Mouse (Mus musculus) forebrain, embryonic 14.5 days (tissue): ENCODE measurements at regions not wholly inside any gene's neighbourhood (a gene's known extent, or its start where the extent isn't known, plus 50 kb on each side); places are given as distances from the start of the nearest gene placed in this dataset.

ENCODE experiments used
- ATAC-seq: fragments of 200-750 bp; cut with Nextera tagmentation; 2 replicates; pipeline ENCODE4 v1.8.0; 2017; ENCODE audit warnings: mild to moderate bottlenecking, moderate library complexity
- DNase-seq: peaks from one replicate; pipeline ENCODE4 v3.0.0-alpha.2; 2015; ENCODE audit warnings: low spot score
- H3K27ac ChIP-seq: fragments of 300-500 bp; sonication (generic); 2 replicates; pipeline ENCODE4 v1.5.1; 2014; ENCODE audit warnings: low read depth, mild to moderate bottlenecking, control low read depth, low read length, moderate library complexity
- H3K27me3 ChIP-seq: fragments of 300-500 bp; sonication (generic); replicated peaks from 2 replicates; pipeline ENCODE4 v1.6.1; 2014; ENCODE audit warnings: low read length, control low read depth, mixed read lengths; ENCODE audit not compliant: control insufficient read depth, insufficient read depth
- H3K36me3 ChIP-seq: fragments of 300-500 bp; sonication (generic); 2 replicates; pipeline ENCODE4 v1.6.1; 2014; ENCODE audit warnings: low read length, control low read depth; ENCODE audit not compliant: control insufficient read depth, insufficient read depth
- H3K4me1 ChIP-seq: fragments of 300-500 bp; sonication (generic); 2 replicates; pipeline ENCODE4 v1.6.1; 2014; ENCODE audit warnings: antibody characterized with exemption, low read length, control low read depth; ENCODE audit not compliant: control insufficient read depth, insufficient read depth
- H3K4me2 ChIP-seq: fragments of 300-500 bp; sonication (generic); 2 replicates; pipeline ENCODE4 v1.6.1; 2014; ENCODE audit warnings: mild to moderate bottlenecking, control low read depth, low read length
- H3K4me3 ChIP-seq: fragments of 300-500 bp; sonication (generic); 2 replicates; pipeline ENCODE4 v1.5.1; 2014; ENCODE audit warnings: low read depth, low read length, control low read depth
- H3K9ac ChIP-seq: fragments of 300-500 bp; sonication (generic); 2 replicates; pipeline ENCODE4 v1.6.1; 2014; ENCODE audit warnings: mild to moderate bottlenecking, low read length, control low read depth, moderate library complexity
- H3K9me3 ChIP-seq: fragments of 300-500 bp; sonication (generic); replicated peaks from 2 replicates; pipeline ENCODE4 v1.6.1; 2016; ENCODE audit warnings: low read length, control low read depth, mixed read lengths; ENCODE audit not compliant: control insufficient read depth
- WGBS: fragments of 180-500 bp; shearing (Covaris S2); extraction: QIAGEN DNeasy Blood & Tissue Kit; methylation state at CpG from one replicate; pipeline ENCODE4 v1.1.7; 2014; 5-methylcytosine and 5-hydroxymethylcytosine counted together

GRCm38 (mm10) chr12:70543299-70543698 is 90.4 kb downstream of the Tmx1 start:
- WGBS, result 27% methylated on average over 5 of the region's 5 CpGs
- Histone ChIP-seq H3K36me3 (no peaks in the 10 kb centered on the region), H3K4me3 (no peak overlapping the region), H3K27ac (no peak overlapping the region), H3K4me2 (no peak overlapping the region), H3K9me3 (no peaks in the 10 kb centered on the region), H3K27me3 (no peaks in the 10 kb centered on the region), H3K9ac (no peak overlapping the region), H3K4me1 (peaks cover 8% of the 10 kb centered on the region)
- ATAC-seq (no peak), DNase-seq (no peak)

- Histone ChIP-seq H3K4me1 (peaks cover 8% of the 10 kb centered on the region), H3K9me3 (no peaks in the 10 kb centered on the region), H3K9ac (no peak overlapping the region), H3K27ac (no peak overlapping the region), H3K36me3 (no peaks in the 10 kb centered on the region), H3K4me3 (no peak overlapping the region), H3K27me3 (no peaks in the 10 kb centered on the region), H3K4me2 (no peak overlapping the region)
- 32% methylated on average over 12 of the region's 12 CpGs for WGBS
- DNase-seq (no peak), ATAC-seq (no peak)
These were observed 91.4 kb downstream of the Tmx1 start for GRCm38 (mm10) chr12:70544326-70544725.

GRCm38 (mm10) chr12:70544850-70545510 is 92.1 kb downstream of the Tmx1 start:
- ATAC-seq (no peak), DNase-seq (no peak)
- H3K4me2 ChIP-seq, result no peak overlapping the region
- no peak overlapping the region for H3K4me3 ChIP-seq
- 68% methylated on average over 7 of the region's 7 CpGs for WGBS
- no peaks in the 10 kb centered on the region for H3K27me3 ChIP-seq
- no peak overlapping the region for H3K9ac ChIP-seq
- no peak overlapping the region for H3K27ac ChIP-seq
- H3K9me3 ChIP-seq, result no peaks in the 10 kb centered on the region
- peaks cover 8% of the 10 kb centered on the region for H3K4me1 ChIP-seq
- no peaks in the 10 kb centered on the region for H3K36me3 ChIP-seq

- 76% methylated on average over 6 of the region's 6 CpGs for WGBS
- Histone ChIP-seq H3K9me3 (no peaks in the 10 kb centered on the region), H3K27me3 (no peaks in the 10 kb centered on the region), H3K36me3 (no peaks in the 10 kb centered on the region), H3K9ac (no peak overlapping the region), H3K4me3 (no peak overlapping the region), H3K4me1 (peaks cover 8% of the 10 kb centered on the region), H3K4me2 (no peak overlapping the region), H3K27ac (no peak overlapping the region)
- ATAC-seq (no peak), DNase-seq (no peak)
These were observed 94.3 kb downstream of the Tmx1 start for GRCm38 (mm10) chr12:70547199-70547598.

- no peak overlapping the region for H3K4me3 ChIP-seq
- no peak overlapping the region for H3K27ac ChIP-seq
- H3K4me1 ChIP-seq, result no peaks in the 10 kb centered on the region
- H3K9me3 ChIP-seq, result no peaks in the 10 kb centered on the region
- no peak overlapping the region for H3K9ac ChIP-seq
- WGBS, result 68% methylated on average over 9 of the region's 9 CpGs
- no peak overlapping the region for H3K4me2 ChIP-seq
- H3K27me3 ChIP-seq, result no peaks in the 10 kb centered on the region
- ATAC-seq (no peak), DNase-seq (no peak)
- H3K36me3 ChIP-seq, result no peaks in the 10 kb centered on the region
These were observed 96.4 kb downstream of the Tmx1 start for GRCm38 (mm10) chr12:70549296-70549695.

- WGBS, result 29% methylated on average over 6 of the region's 6 CpGs
- Histone ChIP-seq H3K4me2 (no peak overlapping the region), H3K4me3 (no peak overlapping the region)
These were observed 101.0 kb downstream of the Tmx1 start for GRCm38 (mm10) chr12:70553866-70554265.

GRCm38 (mm10) chr12:70554586-70554985 is 101.7 kb downstream of the Tmx1 start:
- Histone ChIP-seq H3K9me3 (no peaks in the 10 kb centered on the region), H3K27ac (no peak overlapping the region), H3K9ac (no peak overlapping the region), H3K4me3 (no peak overlapping the region), H3K4me2 (no peak overlapping the region), H3K27me3 (no peaks in the 10 kb centered on the region), H3K4me1 (0 out of 2 replicates have a peak, but pooled peaks cover 6% of the 10 kb centered on the region), H3K36me3 (no peaks in the 10 kb centered on the region)
- WGBS, result 14% methylated on average over 7 of the region's 7 CpGs
- ATAC-seq (no peak), DNase-seq (no peak)

More at GRCm38 (mm10) chr12:70553866-70554265, 101.0 kb downstream of the Tmx1 start:
- H3K4me1 ChIP-seq, result 0 out of 2 replicates have a peak, but pooled peaks cover 6% of the 10 kb centered on the region
- H3K9ac ChIP-seq, result no peak overlapping the region
- DNase-seq (no peak), ATAC-seq (no peak)
- H3K36me3 ChIP-seq, result no peaks in the 10 kb centered on the region
- no peak overlapping the region for H3K27ac ChIP-seq
- H3K27me3 ChIP-seq, result no peaks in the 10 kb centered on the region
- H3K9me3 ChIP-seq, result no peaks in the 10 kb centered on the region

GRCm38 (mm10) chr12:70555723-70556122 is 102.8 kb downstream of the Tmx1 start:
- ATAC-seq (no peak), DNase-seq (no peak)
- 67% methylated on average over 3 of the region's 3 CpGs for WGBS

GRCm38 (mm10) chr12:70556820-70557219 is 103.9 kb downstream of the Tmx1 start:
- Histone ChIP-seq H3K4me2 (no peak overlapping the region), H3K4me3 (no peak overlapping the region), H3K27ac (no peak overlapping the region), H3K9me3 (no peaks in the 10 kb centered on the region), H3K4me1 (0 out of 2 replicates have a peak, but pooled peaks cover 6% of the 10 kb centered on the region), H3K27me3 (no peaks in the 10 kb centered on the region), H3K36me3 (no peaks in the 10 kb centered on the region), H3K9ac (no peak overlapping the region)
- DNase-seq (peak; percentile 29), ATAC-seq (no peak)
- WGBS, result 84% methylated on average over 6 of the region's 6 CpGs

More at GRCm38 (mm10) chr12:70555723-70556122, 102.8 kb downstream of the Tmx1 start:
- H3K27me3 ChIP-seq, result no peaks in the 10 kb centered on the region
- no peaks in the 10 kb centered on the region for H3K36me3 ChIP-seq
- H3K9ac ChIP-seq, result no peak overlapping the region
- no peaks in the 10 kb centered on the region for H3K9me3 ChIP-seq
- H3K4me1 ChIP-seq, result 0 out of 2 replicates have a peak, but pooled peaks cover 6% of the 10 kb centered on the region
- H3K27ac ChIP-seq, result no peak overlapping the region
- H3K4me3 ChIP-seq, result no peak overlapping the region
- no peak overlapping the region for H3K4me2 ChIP-seq
